Mouse (Mus musculus) CD4-positive, CD25-positive, alpha-beta regulatory T cell, adult 4 months (primary cell): ENCODE results near the gene Iqcd. TPM values are rescaled to one million over a fixed set of nuclear protein-coding genes. Genes with fewer than 3 reads are reported as not detected.

Experiments
- ATAC-seq: one replicate; pipeline ENCODE4 v1.8.0; 2017
- polyA plus RNA-seq, 2 experiments: library from polyadenylated mRNA; unstranded; fragments of 100-300 nt; shearing (Covaris generic); gene quantifications; one replicate each; pipeline ENCODE4 v1.2.1; 2017

The Iqcd gene
- polyA plus RNA-seq, 2 experiments from 2014 or later: 0.40 to 1.1 TPM

DNA sequence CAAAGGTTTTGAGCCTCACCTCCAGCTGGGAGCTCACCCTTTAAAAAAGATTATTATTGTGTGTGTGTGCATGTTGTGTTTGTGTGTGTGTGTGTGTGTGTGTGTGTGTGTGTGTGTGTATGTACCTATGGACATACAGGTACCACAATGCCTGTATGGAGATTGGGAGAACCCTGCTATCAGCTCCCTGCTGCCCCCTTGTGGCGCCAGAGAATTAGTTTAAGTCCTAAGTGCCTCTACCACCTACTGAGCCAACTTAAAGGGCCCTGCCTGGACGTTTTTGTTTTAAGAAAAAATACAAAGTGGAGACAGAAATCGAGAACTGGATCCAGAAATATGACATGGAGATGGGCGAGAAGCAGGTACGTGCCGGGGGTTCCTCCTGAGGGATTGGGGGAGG, 16.0 kb downstream of the Iqcd start:
- peak; percentile 83 for ATAC-seq

DNA sequence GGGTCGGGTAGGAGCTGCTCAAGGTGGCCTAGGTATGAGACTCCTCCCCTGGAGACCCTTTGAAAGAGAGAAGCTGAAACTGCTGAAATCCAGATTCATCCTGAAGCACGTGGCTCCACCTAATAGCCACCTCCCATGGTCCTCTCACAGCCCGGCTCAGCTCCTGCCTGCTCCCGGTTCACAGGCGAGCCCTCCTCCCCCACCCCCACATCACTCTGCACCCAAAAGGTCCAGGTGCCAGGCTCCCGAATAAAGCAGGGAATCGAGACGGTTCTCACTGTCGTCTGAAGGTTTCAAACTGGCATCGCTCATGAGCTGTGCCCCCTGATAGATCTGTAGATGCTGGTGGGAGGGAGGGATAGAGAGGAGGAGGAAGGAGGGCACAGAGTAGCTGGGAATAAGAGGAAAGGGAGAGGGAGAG, 16.4 kb downstream of the Iqcd start:
- no peak for ATAC-seq

DNA sequence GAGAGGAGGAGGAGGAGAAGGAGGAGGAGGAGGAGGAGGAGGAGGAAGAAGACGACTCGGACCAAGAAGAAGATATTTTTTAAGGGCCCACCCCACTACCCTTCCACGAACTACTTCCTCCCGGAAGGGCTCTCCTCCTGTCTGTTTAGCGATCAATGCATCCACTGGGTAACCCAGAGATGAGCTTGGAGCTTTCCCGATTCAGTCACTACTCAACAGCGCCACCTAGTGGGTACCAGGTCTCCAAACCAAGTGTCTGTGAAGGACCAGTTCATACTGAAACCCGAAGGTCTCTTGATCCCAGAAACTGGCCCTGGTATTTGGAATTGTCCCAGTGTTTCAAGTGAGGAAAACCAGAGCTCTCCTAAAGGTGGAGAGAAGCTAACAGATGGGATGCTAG, 16.9 kb downstream of the Iqcd start:
- peak; percentile 75 for ATAC-seq

DNA sequence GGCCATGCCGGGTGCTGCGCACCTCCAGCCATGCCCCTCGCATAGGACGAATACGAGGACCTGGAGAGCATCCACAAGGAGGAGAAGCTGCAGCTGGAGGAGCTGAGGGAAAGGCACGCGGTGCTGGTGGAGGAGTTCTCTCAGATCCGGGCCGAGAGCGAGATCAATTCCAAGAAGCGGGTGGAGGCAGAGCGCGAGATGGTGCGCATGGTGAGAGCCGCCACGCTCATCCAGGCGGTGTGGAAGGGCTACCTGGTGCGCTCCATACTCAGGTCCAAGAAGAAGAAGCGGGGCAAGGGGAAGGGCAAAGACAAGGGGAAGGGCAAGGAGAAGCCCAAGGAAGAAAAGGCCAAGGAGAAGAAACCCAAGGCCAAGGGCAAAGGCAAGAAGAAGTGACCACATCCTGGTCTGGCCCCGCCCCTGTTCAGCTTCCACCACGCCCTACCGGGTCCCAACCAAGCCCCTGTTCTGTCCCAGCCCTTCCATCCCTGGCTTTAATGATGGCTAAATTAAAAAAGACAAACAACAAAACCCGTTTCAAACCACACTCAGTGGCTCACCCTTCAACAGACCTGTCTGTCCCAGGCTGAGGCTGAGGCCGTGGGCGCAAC, 17.9 kb downstream of the Iqcd start:
- no peak for ATAC-seq

DNA sequence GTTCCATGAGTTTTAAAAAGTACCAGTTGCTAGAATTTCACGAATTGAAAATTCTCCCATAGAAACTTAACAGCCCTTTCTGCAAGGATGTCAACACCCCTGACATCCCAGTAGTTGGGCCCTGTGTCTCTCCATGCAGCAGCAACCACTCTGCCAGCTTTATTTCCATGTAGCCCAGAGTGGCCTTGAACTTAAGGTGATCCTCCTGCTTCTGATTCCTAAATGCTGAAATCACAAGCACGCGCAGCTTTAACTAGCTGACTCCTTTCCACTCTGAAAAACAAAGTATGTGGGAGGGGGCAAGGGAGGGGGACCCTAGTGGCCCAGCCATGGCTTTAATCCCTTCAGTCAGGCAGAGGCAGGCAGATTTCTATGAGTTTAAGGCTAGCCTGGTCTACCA, 18.5 kb downstream of the Iqcd start:
- ATAC-seq: no peak

DNA sequence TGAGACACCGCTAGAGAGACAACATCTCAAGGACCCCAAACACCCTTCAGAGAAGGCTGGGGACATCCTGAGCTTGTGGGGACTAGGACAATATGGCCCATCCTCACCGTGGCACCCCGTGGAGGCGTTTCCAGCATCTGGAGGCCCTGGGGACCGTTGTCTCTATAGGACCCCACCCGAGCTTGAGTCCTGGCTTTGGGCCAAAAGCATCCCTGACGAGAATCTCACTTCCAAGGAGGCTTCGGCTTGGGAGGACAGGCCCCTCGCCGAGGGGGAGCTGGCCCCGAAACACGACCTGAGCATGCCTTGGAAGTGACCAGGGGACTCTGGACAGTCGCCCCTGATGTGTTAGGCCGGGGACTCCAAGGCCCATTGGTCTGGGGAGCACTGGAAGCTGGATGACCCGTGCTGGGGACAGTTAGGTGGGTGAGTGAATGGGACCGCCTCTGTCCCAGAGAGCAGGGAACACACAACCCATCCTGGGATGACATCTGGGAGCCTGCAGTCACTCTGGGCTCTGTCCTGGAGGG, 20.5 kb downstream of the Iqcd start:
- ATAC-seq: no peak

DNA sequence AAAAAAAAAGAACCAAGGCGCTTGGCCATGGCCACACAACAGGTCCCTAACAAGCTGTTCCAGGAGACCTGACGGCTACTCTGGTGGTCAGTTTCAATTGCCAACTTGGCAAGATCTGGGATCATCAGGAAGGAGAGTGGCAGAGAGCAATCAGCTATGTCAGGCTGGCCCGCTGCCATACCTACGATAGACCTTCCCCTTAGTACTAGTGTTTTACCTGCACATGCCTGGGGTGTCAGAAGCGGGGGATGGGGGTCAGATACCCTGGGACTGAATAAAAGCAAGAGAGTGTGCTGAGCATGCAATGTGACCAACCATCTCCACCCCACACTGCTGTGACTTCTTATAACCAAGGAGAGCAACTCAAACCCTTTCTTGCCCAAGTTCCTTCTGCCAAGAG, 22.1 kb downstream of the Iqcd start:
- no peak for ATAC-seq

DNA sequence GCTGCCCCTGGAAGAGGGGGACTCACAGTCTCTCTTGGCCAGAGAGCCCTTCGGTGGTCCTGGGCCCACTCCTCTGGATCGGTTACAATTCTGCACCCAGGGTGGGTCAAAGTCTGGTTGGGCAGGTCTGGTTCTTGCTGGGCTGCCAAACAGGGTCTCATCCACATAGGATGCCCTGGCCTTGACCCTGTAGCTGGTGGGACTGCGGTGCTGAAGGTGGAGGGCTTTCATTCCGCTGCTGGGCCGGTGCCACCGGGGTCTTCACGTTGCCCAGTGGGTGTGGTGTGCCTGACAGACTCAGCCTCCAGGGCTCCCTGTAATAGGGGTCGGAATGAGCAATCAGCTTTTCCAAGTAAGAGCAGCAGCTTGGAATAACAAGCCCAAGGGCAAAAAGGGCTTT, 22.6 kb downstream of the Iqcd start:
- no peak for ATAC-seq

DNA sequence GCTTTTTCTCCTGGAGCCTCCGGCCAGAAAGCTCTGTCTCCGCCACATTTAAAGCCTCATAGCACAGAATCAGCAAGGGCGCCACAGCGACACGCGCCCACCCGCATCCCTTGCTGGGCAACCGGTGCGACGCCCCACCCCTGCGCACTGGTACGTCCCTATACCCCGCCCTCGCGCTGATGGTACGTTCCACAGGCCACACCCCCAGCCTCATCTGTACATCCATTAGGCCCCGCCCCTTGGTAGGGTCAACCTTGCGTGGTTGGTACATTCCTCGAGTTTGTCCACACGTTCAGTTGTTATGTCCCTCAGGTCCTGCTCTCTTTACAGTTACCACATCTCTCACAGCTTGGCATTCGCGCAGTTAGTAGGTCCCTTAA, 23.6 kb downstream of the Iqcd start, which contains the start of the genes Rita1 and Ddx54:
Gene Rita1 (minus strand): TSS at position 148 of the 380 bp plus-strand sequence.
Gene Ddx54 (plus strand): TSS at position 298 of the 380 bp plus-strand sequence.
- ATAC-seq: peak; percentile 73

DNA sequence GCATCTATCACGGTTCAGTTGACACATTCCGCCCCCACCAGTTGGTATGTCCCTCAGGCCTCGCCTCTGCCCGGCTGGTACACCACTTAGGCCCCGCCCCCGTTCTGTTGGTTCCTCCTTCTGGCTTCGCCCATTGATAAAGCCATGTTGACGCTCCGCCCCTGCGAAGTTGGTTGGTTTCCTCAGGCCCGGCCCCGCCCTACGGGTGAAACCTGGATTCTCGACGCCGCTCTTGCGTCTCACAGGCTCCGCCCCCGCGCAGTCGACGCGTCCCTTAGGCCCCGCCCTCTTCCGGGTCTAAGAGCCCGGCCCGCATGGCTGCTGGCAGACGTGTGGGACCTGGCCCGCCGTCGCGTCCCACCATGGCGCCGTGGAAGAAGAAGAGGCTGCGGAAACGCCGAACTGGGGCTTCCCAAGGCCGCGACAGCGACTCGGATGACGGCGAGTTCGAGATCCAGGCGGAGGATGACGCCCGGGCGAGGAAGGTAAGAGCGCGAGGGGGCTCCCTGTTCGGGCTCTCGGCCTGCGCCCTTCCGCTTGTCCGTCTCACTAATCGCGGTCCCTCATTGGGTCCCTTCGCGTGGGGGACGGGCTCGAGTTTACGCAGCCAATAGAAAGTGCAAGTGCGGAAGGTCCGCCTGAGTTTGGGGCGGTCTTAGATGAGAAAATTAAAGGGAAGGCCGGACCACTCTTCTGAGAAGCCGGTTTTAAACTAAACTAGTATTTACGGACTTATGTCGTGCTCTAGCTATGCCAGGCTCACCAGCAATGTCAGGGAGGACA, 24.2 kb downstream of the Iqcd start:
- peak; percentile 88 for ATAC-seq

DNA sequence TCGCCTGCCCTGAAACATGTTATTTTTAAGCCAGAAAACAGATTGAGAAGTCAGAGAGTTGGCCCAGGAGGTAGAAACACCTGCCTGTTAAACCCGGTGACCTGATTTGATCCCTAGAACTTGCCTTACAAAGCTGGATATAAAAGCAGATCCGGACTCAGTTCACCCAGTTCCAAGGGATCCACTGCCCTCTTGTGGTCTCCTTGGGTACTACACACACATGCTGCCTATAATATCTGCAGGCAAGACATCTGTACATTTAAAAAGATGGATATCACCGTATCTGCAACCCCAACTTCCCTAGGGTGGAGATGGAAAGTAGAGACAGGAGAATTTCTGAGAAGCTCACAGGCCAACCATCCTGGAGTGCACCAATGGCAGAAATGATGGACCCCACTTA, 27.1 kb downstream of the Iqcd start:
- no peak for ATAC-seq

DNA sequence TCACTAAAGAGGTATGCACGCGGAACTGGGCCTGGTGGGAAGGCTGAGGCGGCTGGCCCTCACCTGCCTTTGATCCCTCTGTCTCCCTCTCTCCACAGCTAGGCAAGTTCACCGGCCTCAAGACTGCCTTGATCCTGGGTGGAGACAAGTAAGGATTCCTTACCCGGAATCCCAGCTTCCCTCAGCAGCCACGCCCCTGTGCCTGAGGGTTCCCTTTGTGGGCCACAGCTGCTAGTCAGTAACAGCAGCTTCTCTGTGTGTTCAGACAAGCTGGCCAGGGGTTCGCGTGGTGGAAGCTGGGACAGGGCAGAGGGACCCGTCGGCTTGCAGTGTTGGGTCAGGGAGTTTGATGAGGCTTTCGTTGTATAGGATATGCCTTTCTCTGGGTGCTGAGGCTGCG, 30.0 kb downstream of the Iqcd start:
- ATAC-seq: no peak

DNA sequence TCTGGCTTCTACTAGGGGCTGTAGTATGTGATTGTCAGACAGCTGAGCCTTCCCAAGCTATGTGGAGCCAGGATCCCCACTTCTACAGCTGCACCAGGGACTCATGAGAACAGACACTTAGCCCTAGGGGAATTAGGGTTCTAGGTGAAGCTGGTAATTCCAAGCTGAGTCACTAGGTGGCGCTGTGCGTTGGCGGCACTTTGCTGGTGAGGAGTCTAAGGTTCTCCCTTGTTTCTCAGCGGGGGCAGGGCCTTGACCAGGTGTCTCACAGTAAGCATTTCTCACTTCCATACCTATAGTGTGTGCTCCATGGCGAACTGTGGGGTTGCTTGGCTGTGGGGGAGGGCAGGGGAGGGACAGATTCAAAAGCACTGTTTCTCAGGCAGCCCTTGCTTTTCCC, 30.4 kb downstream of the Iqcd start:
- no peak for ATAC-seq

DNA sequence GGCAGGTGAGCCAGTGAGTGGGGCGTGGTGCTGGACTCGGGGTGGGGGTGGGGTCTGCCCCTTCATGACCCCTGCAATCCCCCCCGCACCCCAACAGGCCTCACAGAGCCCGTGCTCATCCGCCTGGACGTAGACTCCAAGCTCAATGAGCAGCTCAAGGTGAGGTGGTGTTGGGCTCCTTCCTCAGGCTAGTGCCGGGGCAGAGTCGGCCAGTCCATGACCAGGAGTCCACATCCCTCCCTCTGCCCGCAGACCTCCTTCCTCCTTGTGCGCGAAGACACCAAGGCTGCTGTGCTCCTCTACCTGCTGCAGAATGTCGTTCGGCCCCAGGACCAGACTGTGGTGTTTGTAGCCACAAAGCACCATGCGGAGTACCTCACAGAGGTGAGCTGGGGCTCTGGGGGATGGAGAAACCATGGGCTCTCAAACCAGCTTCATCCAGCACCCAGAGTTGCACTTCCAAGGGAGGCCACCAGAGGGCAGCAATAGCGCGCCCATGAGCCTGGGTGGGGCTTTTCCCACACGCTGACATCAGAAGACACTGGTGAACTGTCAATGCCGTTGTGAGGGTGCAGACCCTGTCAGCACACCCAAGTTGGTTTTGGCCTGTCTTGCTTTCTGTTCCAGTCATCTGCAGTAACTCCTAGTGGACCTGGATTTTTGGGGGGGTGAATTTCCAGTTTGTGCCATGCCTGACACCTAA, 31.7 kb downstream of the Iqcd start:
- ATAC-seq: peak; percentile 62

DNA sequence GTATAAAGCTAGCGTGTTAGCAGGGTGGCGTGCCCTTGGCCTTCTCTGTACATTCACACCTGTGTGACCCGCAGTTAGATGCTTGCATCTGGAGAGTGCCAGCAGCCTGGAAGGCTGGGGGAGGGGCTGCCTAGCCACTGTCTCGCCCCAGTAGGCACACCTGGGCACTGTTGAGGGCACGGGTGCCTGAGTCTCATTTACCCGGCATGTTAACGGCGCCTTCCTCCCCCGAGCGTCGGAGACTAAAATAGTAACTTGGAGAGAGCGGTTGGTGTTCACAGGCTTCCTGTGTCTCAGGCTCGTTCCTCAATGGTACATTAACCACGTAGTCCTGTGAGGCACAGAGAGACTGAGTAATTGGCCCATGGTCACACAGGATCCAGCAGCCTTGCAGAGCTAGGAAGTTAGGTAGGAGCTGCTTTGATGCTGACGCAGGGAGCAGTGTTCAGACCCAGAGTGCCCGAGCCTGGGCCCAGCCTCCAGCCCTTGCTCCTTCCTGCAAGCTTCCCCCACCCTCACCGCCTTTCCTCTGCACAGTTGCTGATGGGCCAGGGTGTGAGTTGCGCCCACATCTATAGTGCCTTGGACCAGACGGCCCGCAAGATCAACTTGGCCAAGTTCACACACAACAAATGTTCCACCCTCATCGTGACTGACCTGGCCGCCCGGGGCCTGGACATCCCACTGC, 32.4 kb downstream of the Iqcd start:
- ATAC-seq: peak; percentile 77

DNA sequence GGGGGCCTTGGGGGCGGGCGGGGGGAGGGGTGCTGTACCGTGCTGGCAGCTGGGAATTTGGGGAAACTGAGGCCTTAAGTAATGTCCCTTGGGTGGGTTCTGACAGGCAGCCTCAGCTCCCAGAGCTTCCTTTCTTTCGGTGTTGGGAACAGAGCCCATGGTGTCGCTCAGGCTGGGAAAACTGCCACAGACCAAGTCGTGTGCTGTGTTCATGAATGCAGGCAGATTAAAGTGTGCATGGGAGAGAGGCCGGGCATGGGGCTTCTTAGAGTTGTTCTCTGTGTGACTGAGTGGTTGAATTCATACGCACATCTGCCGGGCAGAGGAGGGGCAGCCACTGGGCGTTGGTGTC, 33.0 kb downstream of the Iqcd start:
- ATAC-seq: no peak

DNA sequence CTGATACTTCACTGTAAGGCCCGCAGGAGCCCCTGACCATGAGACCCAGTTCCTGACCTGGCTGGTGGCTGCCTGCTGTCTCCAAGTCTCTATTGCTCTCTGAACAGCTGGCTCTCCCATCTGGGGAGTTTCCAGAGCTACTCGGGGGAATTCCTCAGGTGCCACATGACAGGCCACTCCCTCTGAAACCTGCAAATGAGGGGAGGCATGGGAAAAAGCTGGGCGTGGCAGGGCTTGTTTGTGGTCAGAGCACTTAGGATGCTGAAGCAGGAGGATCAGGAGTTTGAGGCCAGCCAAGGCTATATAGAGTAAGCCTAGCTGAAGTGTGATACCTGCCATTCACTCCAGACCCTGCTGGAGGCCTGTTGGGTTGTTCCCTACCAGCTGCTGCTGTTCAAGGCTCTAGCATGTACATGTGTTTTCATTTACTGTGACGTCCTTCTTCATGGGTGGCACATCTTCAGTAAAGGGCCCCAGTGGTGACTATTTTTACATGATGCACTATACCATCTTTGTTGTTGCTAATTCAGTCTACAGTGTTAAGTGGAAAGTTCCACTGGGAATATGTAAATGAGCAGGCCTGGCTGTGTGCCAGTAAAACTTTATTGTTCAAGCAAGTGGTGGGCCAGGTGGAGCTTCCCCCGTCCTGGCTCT, 33.5 kb downstream of the Iqcd start:
- peak; percentile 40 for ATAC-seq

DNA sequence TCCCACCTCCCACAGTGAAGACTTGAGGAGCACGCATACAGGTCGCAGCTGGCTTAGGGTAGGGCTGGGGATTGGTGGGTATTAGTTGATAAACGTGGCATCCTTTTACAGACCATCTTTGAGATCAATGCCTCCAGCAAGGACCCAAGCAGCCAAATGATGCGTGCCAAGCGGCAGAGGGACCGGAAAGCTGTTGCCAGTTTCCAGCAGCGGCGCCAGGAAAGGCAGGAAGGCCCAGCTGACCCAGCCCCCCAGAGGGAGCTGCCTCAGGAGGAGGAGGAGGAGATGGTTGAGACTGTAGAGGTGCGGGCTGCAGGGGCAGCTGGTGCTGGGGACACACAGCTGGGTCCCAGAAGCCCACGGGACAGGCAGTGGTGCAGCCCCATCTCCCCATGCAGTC, 35.6 kb downstream of the Iqcd start:
- no peak for ATAC-seq

DNA sequence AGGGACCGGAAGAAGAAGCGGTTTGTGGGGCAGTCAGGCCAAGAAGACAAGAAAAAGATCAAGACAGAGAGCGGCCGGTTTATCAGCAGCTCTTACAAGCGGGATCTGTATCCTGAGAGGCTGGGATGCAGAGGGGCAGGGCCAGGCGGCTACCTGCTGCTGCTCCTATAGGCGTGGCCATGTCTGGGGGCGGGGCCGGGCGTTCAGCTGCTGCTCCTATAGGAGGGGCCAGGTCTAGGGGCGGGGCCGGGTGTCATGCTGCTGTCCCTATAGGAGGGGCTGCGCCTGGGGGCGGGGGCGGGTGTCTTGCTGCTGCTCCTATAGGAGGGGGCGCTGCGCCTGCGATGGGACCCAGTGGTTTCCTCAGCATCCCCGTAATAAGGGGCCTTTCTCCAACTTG, 37.6 kb downstream of the Iqcd start:
- no peak for ATAC-seq

DNA sequence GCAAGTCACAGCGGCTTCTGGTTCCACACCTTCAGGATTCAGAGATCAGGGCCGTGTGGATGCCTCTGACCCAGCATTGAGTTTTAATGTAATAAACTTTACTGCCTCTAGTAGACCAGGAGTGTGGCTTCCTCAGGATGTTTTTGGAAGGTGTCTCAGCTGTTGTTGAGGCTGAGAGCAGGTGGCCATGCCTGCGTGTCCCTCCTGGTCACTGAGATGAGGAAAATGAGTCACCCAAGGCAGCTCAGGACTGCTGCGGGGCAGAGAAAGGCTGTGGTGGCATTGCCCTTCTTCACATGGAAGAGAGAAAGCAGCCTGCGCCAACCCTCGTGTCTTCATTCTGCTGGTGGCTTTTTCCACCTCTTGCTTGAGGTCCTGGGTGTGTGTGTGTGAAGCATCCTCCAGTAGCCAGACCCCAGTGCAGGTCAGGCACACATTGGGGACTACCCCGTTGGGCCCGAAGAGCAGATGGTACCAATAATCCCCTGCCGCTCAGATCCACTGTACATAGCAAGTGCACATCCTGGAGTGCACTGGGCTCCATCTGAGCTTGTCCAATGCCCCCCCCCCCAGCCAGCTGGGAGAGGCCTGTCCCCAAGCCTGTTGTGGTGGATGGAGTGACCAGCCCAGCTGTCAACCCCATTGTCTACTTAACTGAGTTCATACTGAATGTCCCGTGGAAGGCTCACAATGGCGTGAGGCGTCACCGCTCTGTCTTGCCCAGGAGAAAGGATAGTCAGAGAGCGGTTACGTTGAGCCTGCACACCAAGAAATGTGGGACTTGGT, 38.9 kb downstream of the Iqcd start:
- no peak for ATAC-seq

DNA sequence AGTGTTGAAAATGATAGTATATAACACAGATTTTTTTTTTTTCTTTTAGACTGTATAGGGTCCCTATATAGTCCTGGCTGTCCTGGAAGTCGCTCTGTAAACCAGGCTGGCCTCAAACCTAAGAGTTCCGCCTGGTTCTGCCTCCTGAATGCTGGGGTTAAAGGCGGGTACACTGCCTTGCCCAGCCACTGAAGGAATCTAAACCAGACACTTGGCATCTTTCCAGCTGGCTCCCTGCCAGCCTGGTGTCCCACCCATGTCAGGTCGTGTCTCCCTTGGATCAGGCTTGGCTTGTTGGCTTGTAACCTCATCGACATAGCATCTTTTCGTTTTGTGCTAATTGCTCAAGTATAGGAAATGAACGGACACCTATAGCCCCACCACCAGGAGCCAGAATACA, 39.8 kb downstream of the Iqcd start:
- no peak for ATAC-seq

DNA sequence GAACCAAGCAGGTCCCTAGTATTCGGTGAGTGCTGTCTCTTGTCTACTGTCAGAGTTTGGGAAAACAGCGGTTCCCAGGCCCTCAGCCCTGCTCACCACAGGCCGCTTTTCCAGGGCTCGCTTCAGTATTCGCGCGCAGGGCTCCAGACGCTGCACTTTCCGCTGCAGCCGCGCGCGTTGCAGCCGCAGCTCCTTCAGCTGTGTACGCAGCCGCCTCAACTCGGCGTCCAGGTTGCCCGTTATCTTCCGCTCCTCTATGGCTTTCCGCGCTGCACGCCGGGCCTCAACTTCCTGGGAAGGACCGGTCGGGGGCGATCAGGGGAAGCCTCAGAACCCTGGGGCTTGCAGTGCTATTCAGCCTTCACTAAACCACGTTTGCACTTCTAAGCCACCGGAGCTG, 42.3 kb downstream of the Iqcd start:
- ATAC-seq: peak; percentile 62
